Mouse (Mus musculus): ENCODE data around the gene Gm10644. TPM values are rescaled to one million over a fixed set of nuclear protein-coding genes. Genes with fewer than 3 reads are reported as not detected.

Gm10644 gene
- under 1 TPM; 0.44 to 0.63 TPM for total RNA-seq (2021)
- long read RNA-seq, experiment 1, partial matches to known transcripts, result 1 of 3 reads
- long read RNA-seq, experiment 1, other reads (novel, unspliced or antisense), result 2 of 3 reads
- long read RNA-seq, experiment 2, partial matches to known transcripts, result 0 of 3 reads
- long read RNA-seq, experiment 2, other reads (novel, unspliced or antisense), result 3 of 3 reads

DNA sequence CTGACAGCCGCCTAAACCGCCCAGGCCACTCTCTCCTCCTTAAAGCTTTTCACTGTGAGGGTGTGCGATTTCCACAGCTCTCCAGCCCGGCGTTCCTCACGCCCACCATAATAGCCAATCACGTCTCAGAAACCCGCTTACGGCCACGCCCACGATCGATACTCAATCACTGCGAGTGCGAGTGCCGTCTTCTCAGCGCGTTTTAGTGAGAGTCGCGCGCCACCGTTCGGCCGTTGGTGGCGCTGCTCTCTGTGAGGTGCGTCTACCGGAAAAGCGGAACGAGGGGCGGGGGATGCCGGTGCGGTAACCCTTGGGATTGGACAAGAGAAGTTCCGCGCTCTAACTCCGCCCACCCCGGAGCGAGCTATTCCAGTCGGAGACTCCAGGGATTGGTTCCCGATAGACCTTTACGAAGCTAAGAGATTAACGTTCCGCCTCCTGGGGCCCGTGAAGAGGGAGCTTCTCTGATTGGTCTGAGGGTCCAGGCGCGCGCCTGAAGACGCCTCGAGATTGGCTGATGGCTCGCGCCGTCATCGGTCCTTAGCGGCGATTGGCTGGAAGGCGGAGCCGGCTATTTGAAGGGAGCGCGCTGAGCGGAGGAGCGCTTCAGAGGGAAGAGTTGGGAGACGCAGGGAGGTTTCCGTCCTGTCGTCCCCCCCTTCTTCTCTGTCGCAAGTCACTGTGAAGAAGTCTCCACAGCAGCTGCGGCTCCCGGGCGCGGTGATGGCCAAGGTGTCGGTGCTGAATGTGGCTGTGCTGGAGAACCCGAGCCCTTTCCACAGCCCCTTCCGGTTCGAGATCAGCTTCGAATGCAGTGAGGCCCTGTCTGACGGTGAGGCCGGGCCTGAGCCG is at the start of gene Gm10644, which contains the start of gene Asf1b:
TSS of gene Gm10644 (minus strand) at position 100 of the 852 bp plus-strand sequence.
TSS of gene Asf1b (plus strand) at position 402 of the 852 bp plus-strand sequence.
- intact Hi-C loops (cut with DNase I), result loop anchor here (1.0 to 5.0 kb wide), 6 partner anchors 17 to 303 kb away; partner anchors contain the start of genes Gipc1, Prkaca and Samd1
- DNase-seq (ENCODE audit: extremely low spot score in 1 of 2, low spot score in 2 of 2), result peak; percentile 93 to 98
- Histone ChIP-seq H3K27ac (peak within 1 kb of the TSS; percentile 60; the same call in 1 of the 2 replicates), H3K4me3 (peak within 1 kb of the TSS; percentile 55)
- peak; percentile 85 for TF ChIP-seq CTCF (IDR thresholded peaks at IDR 0.05)

DNA sequence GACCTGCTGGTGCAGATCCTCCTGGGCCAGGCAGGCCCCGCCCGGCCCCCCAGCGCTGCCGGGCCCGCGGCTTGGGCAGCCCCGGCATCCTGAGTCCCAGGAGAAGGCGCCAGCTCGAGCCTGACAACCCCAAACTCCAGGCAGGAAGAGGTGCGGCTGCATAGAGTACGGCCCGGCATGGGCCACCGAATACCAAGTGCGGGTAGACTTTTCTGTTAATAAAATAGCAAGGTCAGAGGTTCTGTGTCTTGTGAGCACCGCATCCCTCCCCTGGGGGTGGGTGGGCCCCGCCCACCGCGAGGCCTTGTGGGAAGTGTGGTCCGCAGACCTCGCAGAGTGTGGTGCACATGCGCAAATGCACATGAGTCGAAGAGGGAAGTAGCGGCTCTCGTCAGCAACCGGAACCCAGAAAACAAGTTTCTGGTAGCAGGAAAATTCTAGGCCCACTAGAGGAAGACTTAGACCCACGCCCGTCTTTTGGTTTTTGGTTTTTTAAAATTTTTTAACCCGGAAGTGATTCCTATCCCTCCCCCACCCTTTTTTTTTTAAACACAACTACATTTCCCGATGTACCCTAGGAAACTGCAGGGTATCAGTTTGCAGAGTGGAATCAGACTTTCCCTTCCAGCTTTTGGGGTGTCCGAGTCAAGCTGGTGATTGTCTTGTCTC is 49.7 kb upstream of the Gm10644 start:
- intact Hi-C loops (cut with DNase I), result no loop called here
- TF ChIP-seq CTCF (IDR thresholded peaks at IDR 0.05), result no peak
- H3K27ac ChIP-seq, result peak overlapping the region; percentile 88
- H3K4me3 ChIP-seq, result peak overlapping the region; percentile 84
- DNase-seq (ENCODE audit: extremely low spot score in 1 of 2, low spot score in 2 of 2), result peak; percentile 89 to 92

DNA sequence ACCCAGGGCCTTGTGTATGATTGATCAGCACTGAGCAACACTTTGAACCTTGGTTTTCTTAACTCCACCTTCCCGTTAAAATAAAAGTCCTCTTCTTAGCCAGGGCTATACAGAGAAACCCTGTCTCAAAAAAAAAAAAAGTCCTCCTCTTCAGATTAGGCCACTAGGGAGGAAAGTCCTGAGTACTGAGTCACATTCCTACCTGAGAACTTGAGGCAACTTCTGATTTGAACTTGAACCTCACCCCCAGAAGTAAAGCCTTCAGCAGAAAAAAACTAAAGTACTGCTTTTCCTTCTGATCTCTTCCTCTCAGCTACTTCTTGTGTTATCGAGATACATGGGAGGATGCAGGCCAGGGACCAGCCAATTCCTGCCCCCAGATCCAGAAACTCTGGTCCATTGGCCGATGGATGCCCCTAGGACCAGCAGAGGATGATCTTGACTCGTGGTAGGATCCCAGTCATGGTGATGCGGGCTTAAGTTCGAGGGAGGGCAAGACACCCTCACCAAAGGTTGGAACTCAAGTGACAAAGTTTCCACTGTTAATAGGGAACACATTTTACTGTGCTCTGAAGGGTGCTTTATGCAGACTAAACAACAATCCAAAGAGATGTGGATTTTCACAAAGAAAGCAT is 48.7 kb upstream of the Gm10644 start:
- Histone ChIP-seq H3K27ac (peak overlapping the region; percentile 88), H3K4me3 (peak overlapping the region; percentile 84)
- no peak for DNase-seq (ENCODE audit: extremely low spot score in 1 of 2, low spot score in 2 of 2)
- intact Hi-C loops (cut with DNase I), result no loop called here
- TF ChIP-seq CTCF (IDR thresholded peaks at IDR 0.05), result no peak

DNA sequence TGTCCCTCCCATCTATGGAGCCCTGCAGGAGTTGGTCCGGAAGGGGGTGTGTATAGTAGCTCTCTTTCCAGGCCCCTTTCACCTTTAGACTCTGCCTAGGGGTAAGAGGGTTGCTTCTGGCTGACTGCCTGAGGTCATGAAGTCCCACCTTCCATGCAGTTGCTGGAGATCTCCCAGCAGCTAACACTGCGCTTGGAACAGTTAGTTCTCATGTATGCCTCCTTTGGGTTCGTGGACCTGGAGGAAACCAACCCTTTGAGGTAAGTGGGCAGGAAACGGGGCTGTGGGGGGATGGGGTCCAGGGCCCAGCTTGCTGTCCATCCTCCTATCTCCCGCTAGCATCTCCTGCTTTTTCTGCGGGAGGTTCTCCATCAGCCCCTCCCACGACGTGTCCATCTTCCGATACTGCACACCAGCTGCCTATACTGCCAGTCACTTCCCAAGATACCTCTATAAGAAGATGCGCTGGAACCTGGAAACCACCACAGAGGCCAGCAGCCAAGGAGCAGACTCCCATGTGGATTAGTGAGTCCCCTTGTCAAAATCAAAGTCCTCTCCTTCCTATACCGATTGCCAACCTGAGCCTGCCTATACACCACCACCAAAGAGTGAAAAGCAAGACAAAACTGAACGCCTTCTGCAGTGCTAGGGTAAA is 48.1 kb upstream of the Gm10644 start:
- no peak overlapping the region for H3K4me3 ChIP-seq
- TF ChIP-seq CTCF (IDR thresholded peaks at IDR 0.05), result no peak
- no peak overlapping the region for H3K27ac ChIP-seq
- DNase-seq (ENCODE audit: extremely low spot score in 1 of 2, low spot score in 2 of 2), result no peak
- intact Hi-C loops (cut with DNase I), result no loop called here

DNA sequence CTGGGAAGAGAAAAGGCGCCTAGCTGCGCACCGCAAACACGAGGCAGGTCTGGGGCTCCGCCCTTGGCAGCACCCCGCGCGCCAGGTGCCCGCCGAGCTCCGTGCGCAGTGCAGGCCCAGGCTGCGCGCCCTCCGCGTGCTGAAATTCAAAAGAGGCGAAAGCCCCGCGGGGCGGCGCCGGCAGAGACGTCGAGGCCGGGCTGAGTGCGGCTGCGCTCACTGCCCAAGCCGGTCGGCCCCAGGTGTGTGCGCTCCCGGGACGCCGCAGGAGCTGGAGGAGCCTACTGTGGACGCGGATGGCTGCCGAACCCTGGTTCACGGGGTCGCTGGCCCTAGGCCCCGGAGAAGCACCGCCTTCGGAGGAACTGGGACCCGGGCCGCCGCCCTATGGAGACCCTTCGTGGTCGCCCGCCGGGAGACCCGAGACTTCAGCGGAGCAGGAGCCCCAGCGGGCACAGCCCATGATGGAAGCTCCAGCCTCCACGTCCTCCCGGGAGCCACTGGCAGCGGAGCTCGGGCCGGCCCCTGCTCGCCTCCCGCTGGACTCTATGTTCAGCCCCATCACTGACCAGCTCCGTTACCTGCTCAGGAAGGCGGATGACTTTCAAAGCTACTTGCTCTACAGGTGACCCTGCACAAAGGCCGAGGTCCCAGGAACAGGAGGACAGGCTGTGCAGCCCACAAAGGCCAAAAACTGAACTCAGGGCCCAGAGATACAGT is 46.4 kb upstream of the Gm10644 start, which contains the start of gene 1700067K01Rik:
TSS of gene 1700067K01Rik (plus strand) at position 222 of the 720 bp plus-strand sequence.
- intact Hi-C loops (cut with DNase I), result no loop called here
- no peak for DNase-seq (ENCODE audit: extremely low spot score in 1 of 2, low spot score in 2 of 2)
- Histone ChIP-seq H3K4me3 (no peak within 1 kb of the TSS), H3K27ac (no peak within 1 kb of the TSS)
- TF ChIP-seq CTCF (IDR thresholded peaks at IDR 0.05), result no peak

DNA sequence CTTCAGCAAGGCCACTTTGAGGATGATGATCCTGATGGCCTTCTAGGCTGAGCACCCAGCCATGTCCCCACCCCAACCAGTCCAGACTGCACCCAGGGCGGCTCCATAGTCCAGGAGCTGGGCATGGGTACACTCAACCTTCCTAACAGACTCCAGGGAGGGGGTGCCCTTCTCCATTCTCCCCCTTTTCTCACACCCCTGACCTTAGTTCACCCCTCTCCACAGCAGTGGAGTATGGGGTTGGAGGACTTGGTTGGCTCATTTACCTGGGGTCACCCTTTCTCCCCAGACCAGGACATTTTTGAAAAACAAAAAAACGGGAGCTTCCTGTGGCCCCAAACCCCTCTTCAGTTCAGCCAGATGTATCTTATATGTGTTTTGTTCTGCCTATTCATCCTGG is 44.8 kb upstream of the Gm10644 start:
- DNase-seq (ENCODE audit: extremely low spot score in 1 of 2, low spot score in 2 of 2), result no peak
- no peak overlapping the region for H3K4me3 ChIP-seq
- no peak for TF ChIP-seq CTCF (IDR thresholded peaks at IDR 0.05)
- intact Hi-C loops (cut with DNase I), result no loop called here
- H3K27ac ChIP-seq, result no peak overlapping the region

DNA sequence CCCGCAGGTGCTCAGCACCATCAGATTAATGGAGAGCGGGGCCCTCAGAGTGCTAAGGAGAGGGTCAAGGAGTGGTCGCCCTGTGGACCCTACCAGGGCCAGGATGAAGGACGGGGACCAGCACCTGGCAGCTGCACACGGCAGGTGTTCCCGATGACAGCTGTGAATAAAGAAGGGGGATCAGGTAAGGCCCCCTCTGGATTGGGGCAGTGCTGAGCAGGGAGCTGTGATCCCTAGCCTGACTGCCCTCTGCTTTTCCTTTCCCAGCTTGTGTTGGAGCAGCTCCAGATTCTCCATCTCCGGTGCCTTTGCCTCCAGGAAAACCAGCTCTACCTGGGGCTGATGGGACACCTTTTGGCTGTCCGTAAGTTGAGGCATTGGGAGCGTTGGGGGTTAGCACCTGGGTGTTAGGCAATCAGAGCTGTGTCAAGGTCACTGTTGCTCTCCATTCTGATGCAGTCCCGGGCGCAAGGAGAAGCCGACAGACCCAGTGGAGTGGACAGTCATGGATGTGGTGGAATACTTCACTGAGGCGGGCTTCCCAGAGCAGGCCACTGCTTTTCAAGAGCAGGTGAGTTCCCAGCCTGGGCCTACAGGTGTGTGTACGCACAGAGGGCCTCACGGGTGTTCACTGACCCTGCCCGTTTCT is 44.2 kb upstream of the Gm10644 start:
- intact Hi-C loops (cut with DNase I), result no loop called here
- DNase-seq (ENCODE audit: extremely low spot score in 1 of 2, low spot score in 2 of 2), result no peak
- no peak overlapping the region for H3K27ac ChIP-seq
- TF ChIP-seq CTCF (IDR thresholded peaks at IDR 0.05), result no peak
- peak overlapping the region; percentile 70 for H3K4me3 ChIP-seq

DNA sequence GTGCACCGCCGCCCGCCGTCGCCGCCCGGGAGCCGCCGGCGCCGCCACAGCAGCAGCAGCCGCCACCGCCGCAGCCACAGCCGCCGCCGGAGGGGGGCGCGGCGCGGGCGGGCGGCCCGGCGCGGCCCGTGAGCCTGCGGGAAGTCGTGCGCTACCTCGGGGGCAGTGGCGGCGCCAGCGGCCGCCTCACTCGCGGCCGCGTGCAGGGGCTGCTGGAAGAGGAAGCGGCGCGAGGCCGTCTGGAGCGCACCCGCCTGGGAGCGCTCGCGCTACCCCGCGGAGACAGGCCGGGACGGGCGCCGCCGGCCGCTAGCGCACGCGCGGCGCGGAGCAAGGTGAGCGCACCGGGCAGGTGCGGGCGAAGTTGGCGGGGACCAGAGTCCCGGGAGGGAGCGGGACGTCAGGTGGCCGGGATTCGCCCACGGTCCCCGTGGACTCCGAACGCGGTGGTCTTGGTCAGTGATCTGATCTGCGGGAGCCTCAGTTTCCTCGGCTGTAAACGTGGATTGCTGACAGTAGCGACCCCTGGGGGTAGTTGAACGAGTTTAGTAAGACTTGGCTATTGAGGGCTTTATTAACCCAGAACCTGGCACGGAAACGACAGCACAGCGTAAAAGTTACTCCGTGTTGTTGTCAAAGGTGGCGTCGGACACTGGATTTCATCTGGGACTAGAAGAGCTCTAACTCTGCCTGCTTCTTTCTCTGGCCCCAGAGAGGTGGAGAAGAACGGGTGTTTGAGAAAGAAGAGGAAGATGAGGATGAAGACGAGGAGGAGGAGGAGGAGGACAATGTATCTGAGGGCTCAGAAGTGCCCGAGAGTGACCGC is 43.4 kb upstream of the Gm10644 start:
- DNase-seq (ENCODE audit: extremely low spot score in 1 of 2, low spot score in 2 of 2), result peak in 1 of 2 experiments; percentile 54
- Histone ChIP-seq H3K27ac (0 out of 2 replicates have a peak overlapping the region, but pooled peaks have one; percentile 25), H3K4me3 (peak overlapping the region; percentile 70)
- TF ChIP-seq CTCF (IDR thresholded peaks at IDR 0.05), result peak; percentile 48
- intact Hi-C loops (cut with DNase I), result no loop called here

DNA sequence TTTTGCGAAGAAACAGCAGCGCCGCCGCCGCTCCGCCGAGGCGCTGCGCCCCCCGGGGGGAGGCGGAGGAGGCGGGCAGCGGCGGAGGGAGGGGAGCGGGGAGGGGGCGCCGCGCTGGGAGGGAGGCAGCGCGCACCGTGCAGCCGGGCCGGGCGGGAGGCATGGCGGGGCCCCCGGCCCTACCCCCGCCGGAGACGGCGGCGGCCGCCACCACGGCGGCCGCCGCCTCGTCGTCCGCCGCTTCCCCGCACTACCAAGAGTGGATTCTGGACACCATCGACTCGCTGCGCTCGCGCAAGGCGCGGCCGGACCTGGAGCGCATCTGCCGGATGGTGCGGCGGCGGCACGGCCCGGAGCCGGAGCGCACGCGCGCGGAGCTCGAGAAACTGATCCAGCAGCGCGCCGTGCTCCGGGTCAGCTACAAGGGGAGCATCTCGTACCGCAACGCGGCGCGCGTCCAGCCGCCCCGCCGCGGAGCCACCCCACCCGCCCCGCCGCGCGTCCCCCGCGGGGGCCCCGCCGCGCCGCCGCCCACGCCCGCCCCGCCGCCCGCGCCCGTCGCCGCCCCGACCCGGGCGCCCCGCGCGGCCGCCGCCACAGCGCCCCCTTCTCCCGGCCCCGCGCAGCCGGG is 42.6 kb upstream of the Gm10644 start, which contains the start of gene Samd1:
TSS of gene Samd1 (plus strand) at position 162 of the 631 bp plus-strand sequence.
- peak within 1 kb of the TSS; percentile 70 for H3K4me3 ChIP-seq
- no peak for TF ChIP-seq CTCF (IDR thresholded peaks at IDR 0.05)
- intact Hi-C loops (cut with DNase I), result loop anchor here (2.0 kb wide), 2 partner anchors 43 to 99 kb away; partner anchors contain the start of genes Asf1b and Gm10644
- H3K27ac ChIP-seq, result peak within 1 kb of the TSS; percentile 86
- peak in 1 of 2 experiments; percentile 64 for DNase-seq (ENCODE audit: extremely low spot score in 1 of 2, low spot score in 2 of 2)
